Mouse (Mus musculus) layer of hippocampus, adult 6 months (tissue): Measurements from ENCODE around the gene Tph2. TPM values are rescaled to one million over a fixed set of nuclear protein-coding genes. Genes with fewer than 3 reads are reported as not detected.

Source experiments
- long read RNA-seq, 2 experiments: library from polyadenylated mRNA; unstranded; transcript quantifications; one replicate each; pipeline ENCODE4 v2.0.0; 2019 to 2020
- polyA plus RNA-seq: library from polyadenylated mRNA; unstranded; fragments of <200 nt; fragmentation: Nextera tagmentation; gene quantifications from 2 replicates; pipeline ENCODE4 v1.2.3, GENCODE M21; 2021

Gene Tph2
- polyA plus RNA-seq, result 0.83 and 1.1 TPM in 2 replicates
- long read RNA-seq, experiment 1, partial matches to known transcripts, result 0 of 2 reads
- long read RNA-seq, experiment 1, other reads (novel, unspliced or antisense), result 2 of 2 reads
- long read RNA-seq, experiment 2, transcript Tph2-201 (11 exons, 2,626 nt), result major isoform, 8 of 11 reads
- long read RNA-seq, experiment 2, partial matches to known transcripts, result 1 of 11 reads
- long read RNA-seq, experiment 2, other reads (novel, unspliced or antisense), result 2 of 11 reads

GRCm38 (mm10) chr10:115184697-115185096 lies at the start of gene Tph2:
Gene Tph2, minus strand, starts transcription at chr10:115185022.

Other genes with a start within 250 kb of the Tph2 start
- gene Tbc1d15, start 66.4 kb upstream of the Tph2 start, polyA plus RNA-seq, result 25.7 and 27.5 TPM in 2 replicates
- gene Rab21, start 130.6 kb upstream of the Tph2 start, polyA plus RNA-seq, result 7.6 and 8.6 TPM in 2 replicates
- 39.9 and 46.5 TPM in 2 replicates for gene Tmem19, start 177.5 kb upstream of the Tph2 start, polyA plus RNA-seq
- 7.5 and 9.5 TPM in 2 replicates for gene Thap2, start 199.4 kb upstream of the Tph2 start, polyA plus RNA-seq
- gene Zfc3h1, start 199.9 kb upstream of the Tph2 start, polyA plus RNA-seq, result 2.3 and 2.7 TPM in 2 replicates